Mouse (Mus musculus) 416B (cell line): Measurements from ENCODE around the gene H2al2a.
"Not testable (repeated sequence)": the region's sequence is repeated elsewhere in the genome, so short reads cannot be mapped to it uniquely, and the experiment has no call there.

Experiments
- DNase-seq: peaks from one replicate; pipeline ENCODE4 v3.0.0; 2011; ENCODE audit warnings: low read depth

H2al2a gene

GRCm38 (mm10) chr2:18027448-18028139 is 30.8 kb upstream of the H2al2a start:
- DNase-seq, result peak; percentile 98

DNA sequence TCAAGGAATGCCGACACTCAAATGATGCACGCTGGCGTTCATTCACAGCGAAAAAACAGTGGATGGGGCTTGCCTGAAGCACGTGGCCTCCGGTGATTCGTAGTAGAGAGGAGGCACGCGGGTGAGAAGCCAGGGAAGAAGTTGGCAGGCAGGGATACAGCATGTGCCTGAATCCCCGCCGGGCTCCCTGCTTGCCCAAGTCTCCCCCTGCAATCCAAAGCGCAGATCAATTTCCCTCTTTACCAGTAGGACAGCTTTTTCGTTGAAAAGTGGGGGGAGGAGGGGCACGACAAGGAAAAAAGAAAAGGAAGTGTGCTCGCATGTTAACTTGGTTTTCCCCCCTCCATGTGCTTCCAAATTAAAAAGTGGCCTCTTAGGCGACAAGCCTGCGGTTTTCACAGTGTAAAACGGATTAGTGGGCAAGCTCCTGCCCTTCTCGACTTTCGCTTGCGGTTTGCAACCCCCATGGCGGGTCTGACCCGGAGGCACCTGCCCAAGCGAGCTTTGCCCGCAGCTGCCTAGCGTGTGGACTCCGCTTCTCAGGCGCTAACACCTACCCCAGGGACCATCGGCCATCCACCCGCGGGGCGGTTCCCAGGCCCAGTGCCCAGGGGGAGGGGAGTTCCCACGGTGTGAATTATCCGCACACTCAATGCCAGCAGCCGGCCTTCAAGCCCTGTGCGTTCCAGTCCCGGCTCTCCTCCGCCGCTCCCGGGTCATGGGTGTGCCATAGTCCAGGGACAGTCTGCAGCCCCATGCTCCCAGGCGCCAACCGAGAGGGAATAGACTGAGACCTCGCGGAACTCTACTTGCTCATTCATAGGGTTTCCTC is 29.6 kb upstream of the H2al2a start:
- peak; percentile 78 for DNase-seq

- DNase-seq, result no peak
Observed at GRCm38 (mm10) chr2:18025781-18026115, 29.0 kb upstream of the H2al2a start.

DNA sequence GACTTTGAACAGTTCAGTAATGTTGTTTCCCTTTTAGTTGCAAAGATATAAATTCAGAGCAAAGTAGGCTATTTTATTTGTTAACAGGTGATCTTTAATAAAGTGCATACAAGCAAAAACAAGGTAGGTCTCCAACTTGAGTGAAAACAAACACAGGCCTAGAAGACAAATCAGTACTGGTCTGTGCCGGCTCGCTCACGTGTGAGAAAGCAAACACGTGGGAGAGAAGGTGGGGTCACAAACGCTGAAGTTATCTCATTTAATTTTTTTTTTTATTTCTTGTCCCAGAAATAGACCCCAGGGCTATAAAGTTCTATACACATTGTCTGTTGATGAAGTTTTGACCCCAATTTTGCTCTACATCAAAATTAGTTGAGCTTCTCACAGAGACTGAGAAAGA is 28.4 kb upstream of the H2al2a start:
- no peak for DNase-seq

DNA sequence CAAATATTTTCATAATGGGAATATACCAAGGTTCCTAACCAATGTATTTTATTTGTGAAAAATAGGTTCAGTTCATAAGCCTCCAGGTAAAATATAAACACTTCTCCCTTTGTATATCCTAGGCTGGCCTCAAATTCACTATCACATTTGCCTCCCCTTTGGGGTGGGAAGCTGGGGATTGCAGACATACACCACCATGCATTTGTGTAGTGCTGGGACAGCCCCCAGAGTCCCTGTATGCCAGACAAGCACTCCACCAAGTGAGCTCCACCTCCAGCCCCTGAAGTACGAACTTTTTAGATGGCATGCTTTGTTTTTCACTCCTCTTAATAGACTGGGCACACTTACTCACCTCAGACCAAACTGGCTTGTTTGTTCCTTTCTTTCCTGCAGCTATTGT is 26.1 kb upstream of the H2al2a start:
- DNase-seq, result no peak

GRCm38 (mm10) chr2:18019122-18019521 is 22.4 kb upstream of the H2al2a start:
- no peak for DNase-seq

DNA sequence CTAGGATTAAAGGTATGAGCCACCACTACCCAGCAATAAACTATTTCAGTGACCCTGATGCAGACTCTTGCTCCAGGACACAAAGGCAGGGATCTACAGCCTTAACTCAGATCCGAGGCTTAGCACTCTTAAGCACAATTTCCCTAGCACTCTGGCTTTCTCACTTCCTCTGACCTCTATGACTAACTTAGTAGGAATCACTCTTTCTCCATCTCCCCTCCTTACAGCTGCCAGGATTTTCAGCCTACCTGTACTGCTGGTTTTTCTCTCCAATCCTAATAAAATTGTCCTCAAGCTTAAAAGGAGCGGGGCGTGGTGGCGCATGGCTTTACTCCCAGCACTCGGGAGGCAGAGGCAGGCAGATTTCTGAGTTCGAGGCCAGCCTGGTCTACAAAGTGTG is 20.6 kb upstream of the H2al2a start:
- DNase-seq, result no peak

GRCm38 (mm10) chr2:18016639-18017038 is 19.9 kb upstream of the H2al2a start:
- DNase-seq, result no peak

DNA sequence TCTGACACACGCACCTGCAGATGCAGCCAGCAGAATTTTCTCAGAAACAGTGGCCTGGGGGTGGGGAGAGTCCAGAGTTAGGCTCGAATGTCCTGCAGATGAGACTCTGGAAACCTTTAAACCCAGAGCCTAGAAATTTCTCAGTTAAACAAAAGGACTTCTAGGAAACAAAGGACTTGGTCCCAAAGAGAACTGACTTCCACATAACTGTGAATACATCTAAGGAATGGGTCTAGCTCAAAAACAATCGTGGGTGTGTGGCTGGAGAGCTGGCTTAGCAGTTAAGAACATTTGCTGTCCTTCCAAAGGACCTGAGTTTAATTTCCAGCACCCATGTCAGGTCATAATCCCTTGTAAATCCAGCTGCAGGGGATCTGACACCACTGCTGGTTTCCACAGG is 18.8 kb upstream of the H2al2a start:
- no peak for DNase-seq

DNA sequence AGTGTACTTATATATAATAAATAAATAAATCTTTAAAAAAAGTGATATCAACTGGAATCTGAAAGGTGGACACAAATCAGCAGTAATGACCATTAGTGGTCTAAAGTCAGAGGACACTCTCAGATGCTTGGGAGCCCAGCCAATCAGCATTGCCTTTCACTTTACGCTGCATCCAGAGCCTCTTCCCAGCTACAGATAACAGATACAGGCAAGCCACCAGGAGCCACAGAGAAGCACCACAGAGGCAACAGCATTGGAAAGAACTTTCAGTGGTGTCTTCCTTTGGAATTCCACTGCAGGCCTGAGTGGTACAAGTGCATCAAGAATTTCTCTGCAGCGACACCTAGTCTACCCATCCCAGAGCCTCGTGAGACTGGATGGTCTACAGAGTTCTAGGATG is 16.1 kb upstream of the H2al2a start:
- no peak for DNase-seq

DNA sequence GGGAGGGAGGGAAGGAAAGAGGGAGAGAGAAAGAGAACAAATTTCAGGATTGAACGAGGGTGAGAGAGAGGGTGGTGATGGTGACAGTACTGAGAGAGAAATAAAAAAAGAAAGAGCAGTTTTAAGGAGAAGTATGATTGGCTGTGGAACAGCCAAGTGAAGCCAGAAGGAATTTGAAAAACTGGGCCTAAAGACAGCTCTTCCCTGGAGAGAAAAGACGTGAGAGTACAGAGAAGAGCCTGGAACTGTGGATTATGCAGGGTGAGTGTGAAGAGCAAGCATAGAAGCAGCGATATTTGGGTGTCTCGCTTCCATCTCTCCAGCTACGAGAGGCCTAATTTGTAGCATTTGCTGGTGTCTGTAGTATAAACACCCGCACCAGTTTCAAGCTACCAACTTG is 14.5 kb upstream of the H2al2a start:
- no peak for DNase-seq

- no peak for DNase-seq
Observed at GRCm38 (mm10) chr2:18005137-18005536, 8.4 kb upstream of the H2al2a start.

- DNase-seq, result no peak
Observed at GRCm38 (mm10) chr2:18004286-18004685, 7.5 kb upstream of the H2al2a start.

- DNase-seq, result no peak
Observed at GRCm38 (mm10) chr2:18002306-18002705, 5.5 kb upstream of the H2al2a start.

DNA sequence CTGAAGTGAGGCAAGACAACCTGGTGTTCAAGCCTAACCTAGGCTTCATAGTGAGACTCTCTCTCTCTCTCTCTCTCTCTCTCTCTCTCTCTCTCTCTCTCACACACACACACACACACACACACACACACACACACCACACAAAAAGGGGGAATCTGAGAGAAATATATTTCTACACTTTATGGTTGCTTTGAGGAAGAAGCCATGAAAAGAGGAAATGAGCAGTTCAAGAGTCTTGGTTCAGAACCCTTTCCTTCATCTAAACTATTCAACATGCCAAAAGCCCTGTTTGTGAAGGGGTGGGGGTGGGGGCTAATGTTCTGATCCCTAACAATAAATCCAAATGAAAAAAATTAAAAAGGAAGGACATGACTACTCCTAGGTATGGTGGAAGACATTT is 7.2 kb downstream of the H2al2a start:
- no peak for DNase-seq

GRCm38 (mm10) chr2:17989115-17989514 is 7.6 kb downstream of the H2al2a start:
- no peak for DNase-seq

DNA sequence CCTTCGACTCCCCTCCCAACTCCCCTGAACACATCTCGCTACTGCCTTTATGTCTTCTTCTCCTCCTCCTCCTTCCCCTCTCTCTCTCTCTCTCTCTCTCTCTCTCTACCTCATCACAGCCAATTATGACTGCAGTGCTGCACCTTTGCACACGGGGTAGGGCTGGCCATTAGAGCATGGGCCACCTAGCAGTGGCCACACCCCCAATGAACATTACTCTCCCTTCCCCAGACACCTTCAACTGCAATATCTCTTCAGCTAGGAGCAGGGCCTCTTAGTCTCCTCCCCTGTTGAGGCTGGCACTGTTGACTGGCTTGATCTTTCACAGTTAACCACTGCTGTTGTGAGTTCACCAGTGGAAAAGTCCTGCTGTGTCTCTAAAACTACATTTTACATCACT is 10.1 kb downstream of the H2al2a start:
- DNase-seq, result no peak

DNA sequence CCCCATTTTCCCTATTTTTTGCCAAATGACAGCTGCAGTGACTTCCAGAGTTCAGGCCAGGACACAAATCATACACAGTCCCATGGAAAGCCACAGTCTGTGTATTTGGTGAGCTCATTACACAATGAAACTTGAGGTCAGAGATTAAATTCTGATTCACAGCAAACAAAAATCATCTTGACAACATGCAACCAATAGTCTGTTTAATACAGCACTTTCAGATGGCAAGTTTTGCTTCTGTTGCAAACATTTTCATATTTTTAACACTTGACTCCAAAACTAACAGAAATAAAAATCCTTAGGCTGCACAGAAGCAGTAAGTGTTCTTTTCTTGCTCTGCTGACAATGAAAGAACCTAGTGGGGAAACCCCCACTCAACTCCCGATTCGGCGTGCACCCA is 12.0 kb downstream of the H2al2a start:
- no peak for DNase-seq

- DNase-seq, result no peak
Observed at GRCm38 (mm10) chr2:17982747-17983146, 14.0 kb downstream of the H2al2a start.

DNA sequence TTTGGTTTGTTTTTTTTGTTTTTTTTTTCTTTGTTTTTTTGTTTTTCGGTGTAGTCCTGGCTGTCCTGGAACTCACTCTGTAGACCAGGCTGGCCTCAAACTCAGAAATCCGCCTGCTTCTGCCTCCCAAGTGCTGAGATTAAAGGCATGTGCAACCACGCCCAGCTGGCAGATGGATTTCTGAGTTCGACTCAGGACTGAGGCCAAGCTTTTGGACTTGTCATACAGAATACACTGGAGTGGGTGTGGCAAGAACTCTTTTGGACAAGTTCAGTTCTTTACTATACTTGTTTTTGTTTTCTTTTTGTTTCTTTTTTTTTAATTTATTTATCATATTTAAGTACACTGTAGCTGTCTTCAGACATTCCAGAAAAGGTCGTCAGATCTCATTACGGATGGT is 18.1 kb downstream of the H2al2a start:
- DNase-seq, result no peak

- DNase-seq, result not testable (repeated sequence)
Observed at GRCm38 (mm10) chr2:17978251-17978650, 18.5 kb downstream of the H2al2a start.

GRCm38 (mm10) chr2:17977645-17978044 is 19.1 kb downstream of the H2al2a start:
- DNase-seq, result peak; percentile 40

DNA sequence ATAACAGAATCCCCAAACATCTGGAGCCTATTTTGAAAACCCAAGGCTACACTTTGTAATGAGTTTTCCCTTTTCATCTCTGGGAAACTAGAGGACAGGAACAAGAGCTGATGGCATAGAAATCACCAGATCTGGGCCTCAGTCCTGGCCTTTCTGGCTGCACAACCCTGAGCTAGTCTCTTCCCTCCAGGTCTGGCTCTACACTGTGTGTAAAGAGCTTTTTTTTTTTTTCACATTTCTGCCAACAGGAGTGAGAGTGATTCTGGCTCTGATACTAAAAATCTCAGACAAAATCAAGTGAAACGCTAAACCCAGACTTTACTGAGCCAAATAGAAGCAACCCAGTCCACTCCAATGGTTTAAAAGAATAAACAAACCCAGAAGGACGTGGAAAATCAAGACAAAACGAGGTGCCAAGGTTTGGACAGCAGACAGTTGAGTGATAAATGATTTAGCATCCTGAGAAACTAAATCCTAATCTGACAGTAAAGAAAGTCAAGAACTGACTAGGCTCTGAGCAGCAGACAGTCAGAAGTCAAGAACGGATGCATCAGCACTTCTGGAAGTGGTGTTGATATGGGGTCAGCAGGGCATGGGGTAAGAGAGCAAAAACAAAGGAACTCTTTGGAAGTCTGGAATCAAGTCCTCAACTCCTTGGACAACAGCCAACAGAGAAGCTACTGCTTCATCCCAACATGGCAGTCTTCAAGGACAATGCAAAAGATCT is 21.0 kb downstream of the H2al2a start:
- DNase-seq, result no peak
